Mouse (Mus musculus) kidney, postnatal 10 days (tissue): ENCODE measurements around the gene Gpr146.
A peak's percentile ranks its signal among the peaks of the same experiment; 100 is the strongest.
"Not testable (repeated sequence)": the region's sequence is repeated elsewhere in the genome, so short reads cannot be mapped to it uniquely, and the experiment has no call there.

Source experiments
- DNase-seq: peaks from one replicate; pipeline ENCODE4 v3.0.0; 2021; ENCODE audit warnings: mixed read lengths

Gpr146 gene

GRCm38 (mm10) chr5:139377468-139378270 is at the start of gene Gpr146:
Gene Gpr146, plus strand, starts transcription at chr5:139377697.
- DNase-seq: peak; percentile 89

- DNase-seq: no peak
Measured at GRCm38 (mm10) chr5:139330766-139331165, 46.7 kb upstream of the Gpr146 start.

- DNase-seq: peak; percentile 92
Measured at GRCm38 (mm10) chr5:139331742-139332141, 45.8 kb upstream of the Gpr146 start.

GRCm38 (mm10) chr5:139332590-139333272 is 44.8 kb upstream of the Gpr146 start:
- no peak for DNase-seq

- peak; percentile 51 for DNase-seq
Measured at GRCm38 (mm10) chr5:139333301-139334013, 44.0 kb upstream of the Gpr146 start.

GRCm38 (mm10) chr5:139334394-139334793 is 43.1 kb upstream of the Gpr146 start:
- not testable (repeated sequence) for DNase-seq

- DNase-seq: no peak
Measured at GRCm38 (mm10) chr5:139335634-139336033, 41.9 kb upstream of the Gpr146 start.

GRCm38 (mm10) chr5:139337826-139338370 is 39.6 kb upstream of the Gpr146 start:
- no peak for DNase-seq

GRCm38 (mm10) chr5:139338403-139338802 is 39.1 kb upstream of the Gpr146 start:
- peak; percentile 70 for DNase-seq

- DNase-seq: no peak
Measured at GRCm38 (mm10) chr5:139338891-139339290, 38.6 kb upstream of the Gpr146 start.

- peak; percentile 89 for DNase-seq
Measured at GRCm38 (mm10) chr5:139344021-139344686, 33.3 kb upstream of the Gpr146 start.

GRCm38 (mm10) chr5:139344687-139345363 is 32.7 kb upstream of the Gpr146 start:
- peak; percentile 98 for DNase-seq

GRCm38 (mm10) chr5:139345364-139345714 is 32.2 kb upstream of the Gpr146 start:
- DNase-seq: no peak

GRCm38 (mm10) chr5:139347225-139347624 is 30.3 kb upstream of the Gpr146 start:
- no peak for DNase-seq

- DNase-seq: no peak
Measured at GRCm38 (mm10) chr5:139349713-139350112, 27.8 kb upstream of the Gpr146 start.

GRCm38 (mm10) chr5:139351134-139351533 is 26.4 kb upstream of the Gpr146 start, which contains the start of gene Cox19:
Gene Cox19, minus strand, starts transcription at chr5:139351418.
- DNase-seq: no peak

GRCm38 (mm10) chr5:139351628-139352027 is 25.9 kb upstream of the Gpr146 start:
- DNase-seq: no peak

GRCm38 (mm10) chr5:139352317-139352716 is 25.2 kb upstream of the Gpr146 start, which contains the start of gene Cyp2w1:
Gene Cyp2w1, plus strand, starts transcription at chr5:139352617.
- no peak for DNase-seq

- DNase-seq: no peak
Measured at GRCm38 (mm10) chr5:139353496-139353895, 24.0 kb upstream of the Gpr146 start.

GRCm38 (mm10) chr5:139353946-139354345 is 23.6 kb upstream of the Gpr146 start:
- no peak for DNase-seq

- peak; percentile 92 for DNase-seq
Measured at GRCm38 (mm10) chr5:139355235-139355772, 22.2 kb upstream of the Gpr146 start.

GRCm38 (mm10) chr5:139358653-139359052 is 18.8 kb upstream of the Gpr146 start:
- peak; percentile 72 for DNase-seq
